Mouse (Mus musculus) mouse embryonic stem cell (cell line): Measurements from ENCODE around the gene Slu7.

Source experiments
- in situ Hi-C, 2 experiments: fragments of 300-500 bp; cut with MboI; formaldehyde crosslinking; loops; 1 replicate in 1 of 2; 3 replicates in 1 of 2; pipeline ENCODE4 v1.14.3; 2019 to 2020; ENCODE audit warnings: low sequenced_read_pairs in 2 of 2, low pct_unique_long_range_greater_than_20kb in 1 of 2, mixed read lengths in 1 of 2; ENCODE audit not compliant: unreplicated experiment in 1 of 2

Slu7 gene

GRCm38 (mm10) chr11:43412771-43413451 is 20.6 kb upstream of the Slu7 start:
- in situ Hi-C loops = no loop called here

GRCm38 (mm10) chr11:43417201-43417600 is 16.3 kb upstream of the Slu7 start:
- in situ Hi-C loops = no loop called here

GRCm38 (mm10) chr11:43424386-43424785 is 9.2 kb upstream of the Slu7 start:
- in situ Hi-C loops = no loop called here

GRCm38 (mm10) chr11:43425166-43425709 is 8.3 kb upstream of the Slu7 start:
- in situ Hi-C loops = no loop called here

DNA sequence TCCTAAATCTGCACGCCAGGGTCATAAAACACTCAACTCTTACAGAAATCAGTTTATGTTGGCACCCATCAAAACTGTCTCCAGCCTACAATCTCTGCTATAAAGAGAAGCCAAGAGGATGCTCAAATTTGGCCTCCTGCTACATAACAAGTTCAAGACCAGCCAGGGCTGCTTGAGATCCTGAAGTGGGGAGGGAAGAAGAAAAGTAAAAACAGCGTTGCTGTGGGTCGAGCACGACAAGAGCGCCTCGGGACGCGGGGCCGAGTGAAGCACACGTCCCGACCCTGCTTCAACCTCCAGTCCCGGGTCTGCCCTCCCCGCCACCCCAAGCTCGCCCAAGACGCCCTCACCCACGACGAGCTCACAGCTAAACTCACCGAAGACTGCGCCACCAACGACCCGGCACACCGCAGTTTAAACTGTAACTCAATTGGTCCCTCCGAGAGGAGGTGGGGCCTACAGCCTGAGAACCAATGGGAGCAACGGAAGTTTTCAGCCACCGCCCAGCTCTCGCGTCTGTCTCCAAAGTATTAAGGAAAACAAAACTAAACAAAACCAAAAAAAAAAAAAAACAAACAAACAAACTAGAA is 7.6 kb upstream of the Slu7 start, which contains the start of gene Pttg1:
Pttg1 (minus strand) TSS at position 428 of the 590 bp plus-strand sequence.
- in situ Hi-C loops = no loop called here

DNA sequence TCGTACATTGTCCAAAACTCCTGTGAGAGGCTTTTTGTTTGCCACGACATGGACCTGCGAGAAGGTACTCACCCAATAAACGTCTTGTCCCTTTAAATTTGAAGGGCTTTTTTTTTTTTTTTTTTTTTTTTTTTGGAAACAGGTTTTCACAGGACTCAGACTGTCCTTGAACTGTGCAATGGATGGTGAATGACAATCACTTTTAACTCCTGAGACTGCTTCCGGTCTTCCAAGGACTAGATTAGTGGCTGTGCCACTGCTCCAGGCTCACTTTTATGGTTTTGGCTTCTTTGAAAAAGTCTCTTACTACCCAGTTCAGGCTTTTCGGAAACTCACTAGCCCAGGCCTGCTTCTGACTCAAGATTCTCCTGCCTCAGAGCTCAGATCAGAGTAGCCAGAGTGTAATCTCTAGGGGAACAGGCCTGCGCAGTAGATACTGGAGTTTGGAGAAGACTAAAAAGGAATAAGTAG is 7.1 kb upstream of the Slu7 start:
- in situ Hi-C loops = no loop called here

DNA sequence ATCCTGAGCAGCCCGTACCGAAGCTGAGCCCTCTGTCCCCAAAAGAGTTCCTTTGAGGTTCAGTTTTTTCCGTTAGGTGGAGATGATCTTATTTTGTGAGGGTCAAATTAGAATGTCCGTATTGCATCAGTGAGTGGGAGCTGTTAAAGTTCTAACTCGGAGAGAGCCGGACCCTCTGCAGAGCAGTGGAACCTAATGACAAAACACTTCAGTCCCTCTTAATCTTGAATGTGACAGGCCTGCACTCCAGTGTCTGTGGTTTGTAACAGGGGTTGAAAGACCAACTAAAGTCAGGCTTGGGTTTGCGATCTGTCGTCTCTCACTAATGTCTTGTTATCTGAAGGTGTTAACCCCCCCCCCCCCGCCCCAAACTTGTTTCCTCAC is 472 bp downstream of the Slu7 start:
- in situ Hi-C loops = no loop called here

- in situ Hi-C loops = no loop called here
These were observed 7.6 kb downstream of the Slu7 start for GRCm38 (mm10) chr11:43441121-43441520.

GRCm38 (mm10) chr11:43443183-43443582 is 9.6 kb downstream of the Slu7 start:
- in situ Hi-C loops = no loop called here

DNA sequence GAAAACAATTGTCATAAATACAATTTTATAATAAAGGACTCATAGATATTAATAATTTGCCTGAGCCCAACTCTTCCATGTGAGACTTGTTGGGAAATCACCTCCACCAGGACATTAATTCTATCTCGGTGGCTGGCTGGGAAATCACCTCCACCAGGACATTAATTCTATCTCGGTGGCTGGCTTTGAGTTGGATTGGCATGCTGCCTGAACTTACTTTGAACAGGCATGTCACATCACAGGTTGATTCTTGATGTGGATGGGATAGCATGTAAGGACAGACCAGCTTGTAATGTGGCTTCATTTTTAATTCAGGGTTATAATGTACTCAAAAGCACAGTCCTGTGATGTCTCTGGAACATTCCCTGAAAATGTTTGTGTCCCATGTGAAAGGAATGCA is 16.4 kb downstream of the Slu7 start:
- in situ Hi-C loops = no loop called here

GRCm38 (mm10) chr11:43451322-43451721 is 17.8 kb downstream of the Slu7 start:
- in situ Hi-C loops = no loop called here

DNA sequence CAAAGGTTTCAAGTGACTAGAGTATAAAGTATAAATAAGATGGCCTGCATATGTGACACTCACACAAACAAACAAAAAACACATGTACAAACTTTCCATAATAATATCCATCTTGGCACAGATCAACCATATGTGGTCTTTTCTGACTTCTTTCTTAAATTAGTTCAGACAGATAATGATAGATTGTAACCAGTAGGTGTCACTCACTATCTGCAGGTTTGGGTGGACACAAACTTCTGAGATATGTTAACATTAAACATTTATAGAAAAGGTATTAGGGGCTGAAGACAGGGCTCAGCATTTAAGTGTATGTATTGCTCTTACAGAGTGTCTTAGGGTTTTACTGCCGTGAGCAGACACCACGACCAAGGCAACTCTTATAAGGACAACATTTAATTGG is 18.7 kb downstream of the Slu7 start:
- in situ Hi-C loops = no loop called here

DNA sequence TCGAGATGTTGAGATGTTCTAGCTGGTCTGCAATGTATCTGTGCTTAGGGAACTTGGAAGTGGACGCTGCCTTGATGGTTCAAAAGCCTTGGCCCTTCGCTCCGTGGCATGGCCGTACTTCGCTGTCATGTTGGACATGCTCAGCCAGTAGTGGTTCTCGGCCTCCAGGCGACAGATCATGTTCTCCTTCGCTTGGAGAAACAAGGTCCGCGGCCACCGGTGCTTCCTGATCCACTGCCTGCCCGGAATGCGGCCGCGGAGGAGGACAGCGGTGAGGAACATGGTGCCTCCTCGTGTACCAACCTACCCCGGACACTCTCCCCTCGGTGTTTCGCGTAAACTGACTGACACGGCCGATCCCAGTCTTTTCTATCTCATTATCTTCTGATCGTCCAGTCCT is 29.7 kb downstream of the Slu7 start:
- in situ Hi-C loops = no loop called here

DNA sequence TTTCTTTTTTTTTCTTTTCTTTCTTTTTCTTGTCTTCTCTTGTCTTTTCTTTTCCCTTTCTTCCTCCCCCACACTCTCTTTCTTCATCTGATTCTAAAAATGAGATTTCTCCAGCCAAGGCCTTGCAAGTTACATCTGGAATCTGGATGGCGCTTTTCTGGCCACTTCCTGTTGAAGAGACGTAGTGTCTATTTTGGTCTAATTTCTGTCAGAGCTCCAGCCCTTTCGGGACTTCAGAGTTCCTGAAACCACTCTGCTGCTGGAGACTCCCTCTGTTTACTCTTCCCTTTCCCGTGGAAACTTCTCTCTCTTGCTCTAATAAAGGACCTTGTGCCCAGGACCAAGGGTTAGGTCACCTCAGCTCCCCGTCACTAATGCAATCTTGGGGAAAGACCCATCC is 36.6 kb downstream of the Slu7 start:
- in situ Hi-C loops = no loop called here

- in situ Hi-C loops = no loop called here
These were observed 37.6 kb downstream of the Slu7 start for GRCm38 (mm10) chr11:43470881-43471820.

DNA sequence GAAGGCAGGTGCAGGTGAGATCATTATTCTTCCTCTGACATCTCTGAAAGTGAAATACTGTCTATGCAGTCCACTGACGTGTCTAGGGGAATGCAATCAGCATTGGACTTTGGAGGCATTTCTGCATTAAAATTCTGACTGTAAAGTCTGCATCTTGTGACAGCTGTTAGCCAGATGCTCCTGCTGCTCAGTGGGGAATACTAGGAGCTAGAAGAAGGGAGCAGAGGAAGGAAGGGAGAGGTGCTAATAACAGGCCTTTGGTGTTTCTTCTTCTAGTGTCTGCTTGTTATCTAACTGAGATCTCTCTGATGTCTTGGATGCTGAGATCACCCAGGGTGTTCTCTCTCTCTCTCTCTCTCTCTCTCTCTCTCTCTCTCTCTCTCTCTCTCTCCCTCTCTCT is 39.6 kb downstream of the Slu7 start:
- in situ Hi-C loops = no loop called here

GRCm38 (mm10) chr11:43473635-43474224 is 40.2 kb downstream of the Slu7 start:
- in situ Hi-C loops = no loop called here

DNA sequence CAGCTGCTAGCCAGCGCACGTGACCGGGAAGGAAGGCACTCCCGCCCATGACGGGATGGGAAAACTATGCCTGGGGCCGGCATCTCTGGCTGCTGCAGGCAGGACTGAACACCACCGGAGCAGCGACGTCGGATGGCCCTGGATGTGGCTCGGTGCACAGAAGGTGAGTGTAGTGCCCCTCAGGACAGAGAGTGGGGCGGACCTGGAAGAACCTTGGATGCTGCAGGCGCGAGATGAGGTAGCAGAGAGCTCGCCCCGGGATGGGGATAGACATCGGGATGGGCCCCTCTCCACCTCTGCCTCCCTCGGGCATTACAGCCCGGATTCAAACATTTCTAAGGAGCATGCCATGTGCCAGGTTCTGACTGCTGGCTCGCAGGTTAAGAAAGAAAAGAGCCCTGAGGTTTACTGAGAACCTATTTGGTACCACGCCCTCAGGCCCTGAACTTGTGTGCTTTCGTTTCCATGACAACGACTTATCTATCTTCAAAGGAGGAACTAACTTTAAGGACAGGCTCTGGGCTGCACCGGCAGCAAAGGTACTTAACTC is 40.8 kb downstream of the Slu7 start, which contains the start of gene C1qtnf2:
C1qtnf2 (plus strand) TSS at position 52 of the 550 bp plus-strand sequence.
- in situ Hi-C loops = no loop called here
